Mouse (Mus musculus): ENCODE results near the gene Nmi. TPM values are rescaled to one million over a fixed set of nuclear protein-coding genes. Genes with fewer than 3 reads are reported as not detected.
A peak's percentile ranks its signal among the peaks of the same experiment; 100 is the strongest.

Gene Nmi
- total RNA-seq, 2 experiments from 2014 or later, result 20.0 to 23.5 TPM

GRCm38 (mm10) chr2:51948105-51948830, 25.0 kb downstream of the Nmi start:
- ATAC-seq (replicated peaks; ENCODE audit: low FRiP score, poor library complexity, severe bottlenecking), result no peak

- ATAC-seq (replicated peaks; ENCODE audit: low FRiP score, poor library complexity, severe bottlenecking), result no peak
Observed at GRCm38 (mm10) chr2:51945812-51946211, 27.5 kb downstream of the Nmi start.

GRCm38 (mm10) chr2:51941832-51942231, 31.5 kb downstream of the Nmi start:
- peak; percentile 54; the same call in 1 of the 2 replicates for ATAC-seq (replicated peaks; ENCODE audit: low FRiP score, poor library complexity, severe bottlenecking)

- ATAC-seq (replicated peaks; ENCODE audit: low FRiP score, poor library complexity, severe bottlenecking), result peak; percentile 53
Observed at GRCm38 (mm10) chr2:51938750-51939149, 34.5 kb downstream of the Nmi start.

GRCm38 (mm10) chr2:51937004-51937403, 36.3 kb downstream of the Nmi start:
- ATAC-seq (replicated peaks; ENCODE audit: low FRiP score, poor library complexity, severe bottlenecking), result no peak

- no peak for ATAC-seq (replicated peaks; ENCODE audit: low FRiP score, poor library complexity, severe bottlenecking)
Observed at GRCm38 (mm10) chr2:51936585-51936984, 36.7 kb downstream of the Nmi start.

GRCm38 (mm10) chr2:51935921-51936320, 37.4 kb downstream of the Nmi start:
- ATAC-seq (replicated peaks; ENCODE audit: low FRiP score, poor library complexity, severe bottlenecking), result no peak

GRCm38 (mm10) chr2:51934574-51935334, 38.5 kb downstream of the Nmi start, which contains the start of gene Rbm43:
TSS of gene Rbm43 (minus strand) at chr2:51935163.
- ATAC-seq (replicated peaks; ENCODE audit: low FRiP score, poor library complexity, severe bottlenecking), result peak; percentile 73

GRCm38 (mm10) chr2:51933341-51934134, 39.8 kb downstream of the Nmi start:
- peak; percentile 15 for ATAC-seq (replicated peaks; ENCODE audit: low FRiP score, poor library complexity, severe bottlenecking)

- ATAC-seq (replicated peaks; ENCODE audit: low FRiP score, poor library complexity, severe bottlenecking), result no peak
Observed at GRCm38 (mm10) chr2:51931241-51931640, 42.1 kb downstream of the Nmi start.

GRCm38 (mm10) chr2:51914944-51915680, 58.2 kb downstream of the Nmi start:
- ATAC-seq (replicated peaks; ENCODE audit: low FRiP score, poor library complexity, severe bottlenecking), result 0 out of 2 replicates have a peak, but pooled peaks have one; percentile 49

GRCm38 (mm10) chr2:51914532-51914931, 58.8 kb downstream of the Nmi start:
- ATAC-seq (replicated peaks; ENCODE audit: low FRiP score, poor library complexity, severe bottlenecking), result no peak

GRCm38 (mm10) chr2:51912740-51913139, 60.6 kb downstream of the Nmi start:
- no peak for ATAC-seq (replicated peaks; ENCODE audit: low FRiP score, poor library complexity, severe bottlenecking)

GRCm38 (mm10) chr2:51911864-51912263, 61.4 kb downstream of the Nmi start:
- no peak for ATAC-seq (replicated peaks; ENCODE audit: low FRiP score, poor library complexity, severe bottlenecking)

GRCm38 (mm10) chr2:51907538-51908110, 65.7 kb downstream of the Nmi start:
- no peak for ATAC-seq (replicated peaks; ENCODE audit: low FRiP score, poor library complexity, severe bottlenecking)

GRCm38 (mm10) chr2:51905637-51906036, 67.7 kb downstream of the Nmi start:
- ATAC-seq (replicated peaks; ENCODE audit: low FRiP score, poor library complexity, severe bottlenecking), result no peak

Measured in erythroid progenitor cell, adult 5-6 weeks (primary cell).